Mouse (Mus musculus): ENCODE results near the gene Grin2a. TPM values are rescaled to one million over a fixed set of nuclear protein-coding genes. Genes with fewer than 3 reads are reported as not detected.

Grin2a gene
- 0.05 and 0.06 TPM in 2 replicates for polyA plus RNA-seq (2015; fragmentation: Nextera tagmentation; extraction: Ambion mirVana)

- WGBS = under 1% methylated on average over 69 of the region's 69 CpGs
- H3K9ac ChIP-seq (replicated peaks; ENCODE audit: low read length) = no peak within 1 kb of the TSS
- peaks cover 31% of the 10 kb centered on the region for H3K4me1 ChIP-seq (ENCODE audit: insufficient read depth, low read length)
- H3K9me3 ChIP-seq (ENCODE audit: low read length) = no peaks in the 10 kb centered on the region
- no peak for ATAC-seq (ENCODE audit: low FRiP score, low TSS enrichment)
- no peak within 1 kb of the TSS for H3K27ac ChIP-seq (ENCODE audit: low read length)
- no peaks in the 10 kb centered on the region for H3K36me3 ChIP-seq (ENCODE audit: insufficient read depth, low read length)
- H3K4me2 ChIP-seq (replicated peaks; ENCODE audit: low read depth, low read length) = peak within 1 kb of the TSS; percentile 64
- peaks cover 67% of the 10 kb centered on the region for H3K27me3 ChIP-seq (ENCODE audit: insufficient read depth, low read length)
- H3K4me3 ChIP-seq (ENCODE audit: low read length) = peak within 1 kb of the TSS; percentile 46
These were observed at the start of gene Grin2a for GRCm38 (mm10) chr16:9994951-9995813. TSS of gene Grin2a (minus strand) at chr16:9995560.

- no peak overlapping the region for H3K27ac ChIP-seq (ENCODE audit: low read length)
- H3K4me2 ChIP-seq (replicated peaks; ENCODE audit: low read depth, low read length) = no peak overlapping the region
- no peaks in the 10 kb centered on the region for H3K27me3 ChIP-seq (ENCODE audit: insufficient read depth, low read length)
- 62% methylated on average over 7 of the region's 7 CpGs for WGBS
- no peaks in the 10 kb centered on the region for H3K36me3 ChIP-seq (ENCODE audit: insufficient read depth, low read length)
- no peaks in the 10 kb centered on the region for H3K9me3 ChIP-seq (ENCODE audit: low read length)
- no peak overlapping the region for H3K9ac ChIP-seq (replicated peaks; ENCODE audit: low read length)
- no peak for ATAC-seq (ENCODE audit: low FRiP score, low TSS enrichment)
- no peaks in the 10 kb centered on the region for H3K4me1 ChIP-seq (ENCODE audit: insufficient read depth, low read length)
- no peak overlapping the region for H3K4me3 ChIP-seq (ENCODE audit: low read length)
These were observed 40.3 kb upstream of the Grin2a start for GRCm38 (mm10) chr16:10035582-10036215.

GRCm38 (mm10) chr16:10033416-10033979 lies 38.1 kb upstream of the Grin2a start:
- Histone ChIP-seq H3K27me3 (ENCODE audit: insufficient read depth, low read length) (no peaks in the 10 kb centered on the region), H3K36me3 (ENCODE audit: insufficient read depth, low read length) (no peaks in the 10 kb centered on the region), H3K27ac (ENCODE audit: low read length) (no peak overlapping the region), H3K4me2 (replicated peaks; ENCODE audit: low read depth, low read length) (no peak overlapping the region), H3K4me3 (ENCODE audit: low read length) (no peak overlapping the region), H3K9me3 (ENCODE audit: low read length) (no peaks in the 10 kb centered on the region), H3K9ac (replicated peaks; ENCODE audit: low read length) (no peak overlapping the region), H3K4me1 (ENCODE audit: insufficient read depth, low read length) (no peaks in the 10 kb centered on the region)
- WGBS = 65% methylated on average over 4 of the region's 4 CpGs
- ATAC-seq (ENCODE audit: low FRiP score, low TSS enrichment) = no peak

GRCm38 (mm10) chr16:10031891-10032290 lies 36.5 kb upstream of the Grin2a start:
- H3K36me3 ChIP-seq (ENCODE audit: insufficient read depth, low read length) = no peaks in the 10 kb centered on the region
- H3K27ac ChIP-seq (ENCODE audit: low read length) = no peak overlapping the region
- no peaks in the 10 kb centered on the region for H3K9me3 ChIP-seq (ENCODE audit: low read length)
- no peaks in the 10 kb centered on the region for H3K4me1 ChIP-seq (ENCODE audit: insufficient read depth, low read length)
- H3K27me3 ChIP-seq (ENCODE audit: insufficient read depth, low read length) = no peaks in the 10 kb centered on the region
- no peak for ATAC-seq (ENCODE audit: low FRiP score, low TSS enrichment)
- H3K9ac ChIP-seq (replicated peaks; ENCODE audit: low read length) = no peak overlapping the region
- H3K4me3 ChIP-seq (ENCODE audit: low read length) = no peak overlapping the region
- H3K4me2 ChIP-seq (replicated peaks; ENCODE audit: low read depth, low read length) = no peak overlapping the region

- H3K9me3 ChIP-seq (ENCODE audit: low read length) = no peaks in the 10 kb centered on the region
- no peak overlapping the region for H3K4me2 ChIP-seq (replicated peaks; ENCODE audit: low read depth, low read length)
- no peaks in the 10 kb centered on the region for H3K36me3 ChIP-seq (ENCODE audit: insufficient read depth, low read length)
- no peaks in the 10 kb centered on the region for H3K4me1 ChIP-seq (ENCODE audit: insufficient read depth, low read length)
- H3K27me3 ChIP-seq (ENCODE audit: insufficient read depth, low read length) = no peaks in the 10 kb centered on the region
- H3K4me3 ChIP-seq (ENCODE audit: low read length) = no peak overlapping the region
- H3K27ac ChIP-seq (ENCODE audit: low read length) = no peak overlapping the region
- no peak for ATAC-seq (ENCODE audit: low FRiP score, low TSS enrichment)
- H3K9ac ChIP-seq (replicated peaks; ENCODE audit: low read length) = no peak overlapping the region
- 72% methylated on average over 6 of the region's 6 CpGs for WGBS
These were observed 31.4 kb upstream of the Grin2a start for GRCm38 (mm10) chr16:10026741-10027140.

GRCm38 (mm10) chr16:10009743-10010142 lies 14.4 kb upstream of the Grin2a start:
- Histone ChIP-seq H3K9ac (replicated peaks; ENCODE audit: low read length) (no peak overlapping the region), H3K4me3 (ENCODE audit: low read length) (no peak overlapping the region), H3K4me2 (replicated peaks; ENCODE audit: low read depth, low read length) (no peak overlapping the region), H3K4me1 (ENCODE audit: insufficient read depth, low read length) (no peaks in the 10 kb centered on the region), H3K9me3 (ENCODE audit: low read length) (peaks cover 7% of the 10 kb centered on the region), H3K27ac (ENCODE audit: low read length) (no peak overlapping the region), H3K36me3 (ENCODE audit: insufficient read depth, low read length) (no peaks in the 10 kb centered on the region), H3K27me3 (ENCODE audit: insufficient read depth, low read length) (no peaks in the 10 kb centered on the region)
- ATAC-seq (ENCODE audit: low FRiP score, low TSS enrichment) = no peak
- 78% methylated on average over 1 of the region's 1 CpGs for WGBS

GRCm38 (mm10) chr16:10005606-10006005 lies 10.2 kb upstream of the Grin2a start:
- Histone ChIP-seq H3K27me3 (ENCODE audit: insufficient read depth, low read length) (no peaks in the 10 kb centered on the region), H3K9ac (replicated peaks; ENCODE audit: low read length) (no peak overlapping the region), H3K4me1 (ENCODE audit: insufficient read depth, low read length) (no peaks in the 10 kb centered on the region), H3K4me3 (ENCODE audit: low read length) (no peak overlapping the region), H3K27ac (ENCODE audit: low read length) (no peak overlapping the region), H3K4me2 (replicated peaks; ENCODE audit: low read depth, low read length) (no peak overlapping the region), H3K36me3 (ENCODE audit: insufficient read depth, low read length) (no peaks in the 10 kb centered on the region), H3K9me3 (ENCODE audit: low read length) (peaks cover 4% of the 10 kb centered on the region; the same call in 1 of the 2 replicates)
- ATAC-seq (ENCODE audit: low FRiP score, low TSS enrichment) = no peak
- 69% methylated on average over 5 of the region's 5 CpGs for WGBS

- no peaks in the 10 kb centered on the region for H3K36me3 ChIP-seq (ENCODE audit: insufficient read depth, low read length)
- H3K4me2 ChIP-seq (replicated peaks; ENCODE audit: low read depth, low read length) = no peak overlapping the region
- no peaks in the 10 kb centered on the region for H3K4me1 ChIP-seq (ENCODE audit: insufficient read depth, low read length)
- H3K27me3 ChIP-seq (ENCODE audit: insufficient read depth, low read length) = no peaks in the 10 kb centered on the region
- ATAC-seq (ENCODE audit: low FRiP score, low TSS enrichment) = no peak
- H3K9me3 ChIP-seq (ENCODE audit: low read length) = peaks cover 4% of the 10 kb centered on the region; the same call in 1 of the 2 replicates
- no peak overlapping the region for H3K9ac ChIP-seq (replicated peaks; ENCODE audit: low read length)
- H3K27ac ChIP-seq (ENCODE audit: low read length) = no peak overlapping the region
- 80% methylated on average over 4 of the region's 4 CpGs for WGBS
- no peak overlapping the region for H3K4me3 ChIP-seq (ENCODE audit: low read length)
These were observed 8.7 kb upstream of the Grin2a start for GRCm38 (mm10) chr16:10004096-10004495.

GRCm38 (mm10) chr16:10003001-10003400 lies 7.6 kb upstream of the Grin2a start:
- Histone ChIP-seq H3K9me3 (ENCODE audit: low read length) (peaks cover 4% of the 10 kb centered on the region; the same call in 1 of the 2 replicates), H3K4me3 (ENCODE audit: low read length) (no peak overlapping the region), H3K27me3 (ENCODE audit: insufficient read depth, low read length) (no peaks in the 10 kb centered on the region), H3K36me3 (ENCODE audit: insufficient read depth, low read length) (no peaks in the 10 kb centered on the region), H3K4me1 (ENCODE audit: insufficient read depth, low read length) (no peaks in the 10 kb centered on the region), H3K4me2 (replicated peaks; ENCODE audit: low read depth, low read length) (no peak overlapping the region), H3K9ac (replicated peaks; ENCODE audit: low read length) (no peak overlapping the region), H3K27ac (ENCODE audit: low read length) (no peak overlapping the region)
- no peak for ATAC-seq (ENCODE audit: low FRiP score, low TSS enrichment)
- WGBS = 61% methylated on average over 1 of the region's 1 CpGs
